Mouse (Mus musculus) cortical plate, adult 2 months (tissue): ENCODE data around the gene Trim28.

ENCODE experiments used
- CTCF ChIP-seq: fragments of 200-500 bp; IDR thresholded peaks from 2 replicates; pipeline ENCODE4 v1.5.1; 2011; ENCODE audit warnings: mild to moderate bottlenecking, control low read depth, low read length; ENCODE audit not compliant: insufficient read depth; ENCODE audit errors: extremely low read depth
- POLR2A ChIP-seq: fragments of 200-500 bp; IDR thresholded peaks from 2 replicates; pipeline ENCODE4 v1.6.1; 2011; ENCODE audit warnings: mild to moderate bottlenecking, low read length, control low read depth; ENCODE audit not compliant: insufficient read depth; ENCODE audit errors: extremely low read depth

GRCm38 (mm10) chr7:12961511-12962141, 37.3 kb upstream of the Trim28 start:
- peak; percentile 30; the same call in 1 of the 2 replicates for TF ChIP-seq POLR2A
- no peak for TF ChIP-seq CTCF
